Mouse (Mus musculus) v-Abl transformed pro-B cells (cell line): ENCODE measurements around the gene Afmid.

Experiments
- in situ Hi-C, 2 experiments: fragments of 400-800 bp; cut with MboI; formaldehyde crosslinking; loops; one replicate each; pipeline ENCODE4 v1.15.1; 2025; ENCODE audit not compliant: unreplicated experiment in 2 of 2

The Afmid gene

DNA sequence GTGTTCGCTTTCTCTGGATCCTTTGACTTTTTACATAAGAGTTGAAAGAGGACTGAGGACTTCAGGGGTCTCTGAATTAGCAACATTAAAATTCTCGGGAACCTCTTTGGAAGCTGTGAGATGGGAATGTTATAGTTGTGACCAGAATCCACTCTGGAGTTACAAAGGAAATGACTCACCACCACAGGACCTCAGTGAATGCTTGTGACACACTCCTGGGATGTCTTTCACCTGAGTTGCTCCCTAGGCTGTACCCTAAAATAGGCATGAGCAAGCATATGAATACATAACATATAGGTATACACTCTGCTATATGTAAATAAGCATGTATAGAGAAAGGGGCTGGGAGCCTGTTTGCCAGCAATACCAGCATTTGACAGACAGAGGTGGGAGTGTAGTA lies 17.7 kb downstream of the Afmid start:
- in situ Hi-C loops: loop anchor here in 1 of 2 experiments (25.0 kb wide), 2 partner anchors 756 to 981 kb away; partner anchors contain the start of genes Mfsd11 and Srsf2

DNA sequence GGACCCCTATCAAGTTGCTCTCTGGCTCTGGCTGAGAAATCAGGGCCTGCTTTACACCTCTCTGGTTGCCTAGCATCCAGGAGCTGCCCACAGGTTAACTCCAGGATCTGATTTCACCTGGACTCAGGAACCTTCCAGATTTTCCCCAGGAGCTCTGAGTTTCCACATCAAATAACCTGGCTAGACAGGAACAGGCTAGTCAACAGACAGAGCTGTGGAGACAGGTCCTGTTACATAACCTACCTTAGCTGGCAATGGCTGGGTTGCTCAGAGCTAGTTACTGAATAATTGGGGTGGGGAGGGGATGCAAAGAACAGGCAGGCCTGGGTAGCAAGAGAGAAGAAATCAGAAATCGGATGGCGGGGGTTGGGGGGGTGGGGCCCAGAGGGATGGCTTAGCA lies 19.3 kb downstream of the Afmid start:
- in situ Hi-C loops: loop anchor here in 1 of 2 experiments (25.0 kb wide), 2 partner anchors 758 to 983 kb away; partner anchors contain the start of genes Mfsd11 and Srsf2

DNA sequence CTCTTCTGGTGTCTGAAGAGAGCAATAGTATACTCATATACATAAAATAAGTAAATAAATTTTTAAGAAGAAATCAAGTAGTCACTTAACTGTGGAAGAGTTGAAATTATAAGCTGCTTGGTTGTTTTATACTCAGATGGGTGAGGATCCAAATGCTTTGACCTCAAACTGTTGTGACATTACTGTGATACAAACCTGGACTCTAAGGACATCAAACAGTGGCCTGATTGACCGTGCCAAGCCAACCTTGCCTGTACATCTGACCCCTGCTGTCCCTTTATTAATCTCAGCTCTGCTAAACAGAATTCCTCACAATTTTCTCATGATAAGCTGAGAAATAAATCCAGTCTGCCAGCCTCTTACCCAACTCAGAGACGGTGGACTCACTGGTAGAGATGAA lies 19.9 kb downstream of the Afmid start:
- in situ Hi-C loops: loop anchor here in 1 of 2 experiments (25.0 kb wide), 2 partner anchors 758 to 983 kb away; partner anchors contain the start of genes Mfsd11 and Srsf2

DNA sequence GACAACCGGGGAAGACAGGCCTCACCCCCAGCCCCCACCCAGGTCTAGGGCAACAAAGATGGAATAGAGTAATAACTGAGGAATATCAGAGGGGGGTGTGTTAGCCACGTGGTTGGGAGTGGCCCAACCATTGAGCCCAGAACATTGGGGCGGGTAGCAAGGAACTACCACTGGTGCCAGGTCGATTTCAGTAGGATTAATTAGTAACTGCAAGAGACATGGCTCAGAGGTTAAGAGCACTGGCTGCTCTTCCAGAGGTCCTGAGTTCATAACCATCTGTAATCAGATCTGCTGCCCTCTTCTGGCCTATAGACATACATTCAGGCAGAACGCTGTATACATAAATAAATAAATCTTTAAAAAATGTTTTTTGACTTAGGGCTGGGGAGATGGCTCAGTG lies 20.9 kb downstream of the Afmid start:
- in situ Hi-C loops: loop anchor here in 1 of 2 experiments (25.0 kb wide), 2 partner anchors 759 to 984 kb away; partner anchors contain the start of genes Mfsd11 and Srsf2

DNA sequence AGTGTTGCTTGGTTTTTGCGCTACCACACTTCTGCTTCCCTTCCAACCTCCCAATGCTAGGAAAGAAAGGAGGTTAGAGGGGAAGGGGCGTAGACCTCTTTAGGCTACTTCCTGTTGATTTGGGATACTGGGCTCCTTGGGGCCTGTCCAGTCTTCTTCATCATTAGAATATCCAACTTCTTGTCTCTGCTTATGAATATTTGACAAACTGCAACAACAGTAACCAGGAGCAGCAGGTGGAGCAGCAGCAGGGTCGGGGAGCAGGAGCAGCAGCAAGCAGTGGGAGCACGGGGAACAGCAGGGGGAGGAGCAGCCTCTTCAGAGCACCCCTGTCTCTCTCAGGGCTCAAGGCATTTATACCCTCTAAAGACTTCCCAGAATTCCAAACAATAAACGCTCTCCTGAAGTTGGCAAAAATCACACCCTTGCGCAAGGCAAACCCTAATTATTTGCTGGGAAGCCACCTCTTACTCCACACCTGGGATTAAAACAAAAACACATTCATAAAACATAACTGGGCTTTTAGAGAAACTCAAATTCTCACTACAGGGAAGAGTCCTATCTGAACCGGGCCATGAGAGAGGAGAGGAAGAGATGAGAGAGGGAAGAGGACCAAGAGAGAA lies 22.0 kb downstream of the Afmid start:
- in situ Hi-C loops: loop anchor here in 1 of 2 experiments (25.0 kb wide), 2 partner anchors 760 to 985 kb away; partner anchors contain the start of genes Mfsd11 and Srsf2

DNA sequence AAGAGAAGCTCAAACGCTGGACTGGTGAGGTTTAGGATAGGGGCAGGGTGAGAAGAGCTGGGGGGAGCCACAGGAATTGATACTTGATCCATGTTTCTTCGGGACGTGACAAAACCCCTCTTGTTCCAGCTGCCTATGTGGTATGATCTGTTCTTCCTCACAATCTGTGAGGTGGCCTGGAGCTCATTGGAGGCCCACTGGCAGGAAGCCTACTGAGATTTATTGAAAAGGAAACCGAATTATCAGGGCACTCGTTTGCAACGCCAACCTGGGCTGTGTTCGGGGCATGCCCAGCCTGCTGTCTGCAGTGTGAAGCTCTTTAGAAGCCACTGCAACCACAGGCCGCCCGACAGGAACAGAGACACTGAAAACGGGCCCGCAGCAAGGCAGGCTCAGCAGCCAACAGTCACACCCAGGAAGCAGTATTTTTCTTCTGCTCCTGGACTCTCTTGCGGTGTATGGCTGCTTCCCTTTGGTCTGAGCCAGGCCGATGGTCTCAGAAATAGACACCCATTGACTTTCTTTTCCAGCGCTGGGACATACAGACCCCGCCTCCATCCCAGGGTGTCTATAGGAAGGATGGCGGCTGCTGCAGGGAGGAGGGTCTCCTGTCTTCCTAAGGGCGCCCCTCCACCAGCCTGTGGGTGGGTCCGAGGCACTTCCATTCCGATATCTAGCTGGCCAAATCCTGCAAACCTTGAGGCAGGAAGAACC lies 22.7 kb downstream of the Afmid start:
- in situ Hi-C loops: loop anchor here in 1 of 2 experiments (25.0 kb wide), 2 partner anchors 761 to 986 kb away; partner anchors contain the start of genes Mfsd11 and Srsf2

DNA sequence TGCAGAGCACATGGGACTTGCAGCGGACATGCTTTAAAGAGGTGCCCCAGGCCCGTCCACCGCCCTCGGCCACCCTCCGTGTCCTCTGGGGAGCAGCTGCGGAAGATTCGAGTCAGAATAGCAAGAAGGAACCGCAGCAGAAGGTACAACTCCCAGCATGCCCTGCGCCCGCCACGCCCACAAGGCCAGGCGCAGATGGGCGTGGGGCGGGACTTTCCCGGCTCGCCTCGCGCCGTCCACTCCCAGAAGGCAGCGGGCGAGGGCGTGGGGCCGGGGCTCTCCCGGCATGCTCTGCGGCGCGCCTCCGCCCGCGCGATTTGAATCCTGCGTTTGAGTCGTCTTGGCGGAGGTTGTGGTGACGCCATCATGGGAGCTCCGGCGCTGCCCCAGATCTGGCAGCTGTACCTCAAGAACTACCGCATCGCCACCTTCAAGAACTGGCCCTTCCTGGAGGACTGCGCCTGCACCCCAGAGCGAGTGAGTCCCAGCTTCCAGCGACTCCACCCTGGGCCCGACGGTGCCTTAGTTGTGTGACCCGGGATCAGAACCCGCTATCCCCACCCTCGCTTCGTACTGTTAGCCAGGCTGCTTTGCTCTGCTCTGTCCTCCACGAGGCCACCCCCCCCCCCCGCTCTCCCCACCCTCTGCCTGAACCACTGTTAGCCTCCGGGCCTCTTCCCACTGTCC lies 23.4 kb downstream of the Afmid start, which contains the start of gene Birc5:
Gene Birc5 (plus strand): TSS at position 267 of the 687 bp plus-strand sequence.
- in situ Hi-C loops: loop anchor here in 1 of 2 experiments (25.0 kb wide), 2 partner anchors 762 to 987 kb away; partner anchors contain the start of genes Mfsd11 and Srsf2

DNA sequence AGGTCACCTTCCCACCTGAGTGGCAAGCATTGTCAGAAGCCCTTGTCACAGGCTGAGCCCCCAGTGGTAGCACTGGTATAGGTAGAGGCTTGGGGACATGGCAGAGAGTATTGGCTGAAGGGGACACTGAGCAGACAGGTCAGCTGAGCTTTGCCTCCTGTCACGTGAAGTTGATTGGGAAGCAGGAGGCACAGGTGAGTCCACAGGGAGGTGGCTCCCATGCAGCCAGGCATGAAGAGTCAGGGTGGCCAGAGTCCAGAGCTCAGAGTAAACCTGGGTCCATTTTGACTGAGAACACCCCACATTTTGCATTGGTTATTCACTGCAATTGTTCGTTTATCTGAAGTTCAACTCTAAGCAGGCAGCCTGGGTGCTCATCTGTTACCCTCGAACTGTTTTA lies 27.2 kb downstream of the Afmid start:
- in situ Hi-C loops: loop anchor here (25.0 kb wide), 3 partner anchors 409 to 584 kb away; partner anchors contain the start of gene C1qtnf1 (in 1 of the 2)

DNA sequence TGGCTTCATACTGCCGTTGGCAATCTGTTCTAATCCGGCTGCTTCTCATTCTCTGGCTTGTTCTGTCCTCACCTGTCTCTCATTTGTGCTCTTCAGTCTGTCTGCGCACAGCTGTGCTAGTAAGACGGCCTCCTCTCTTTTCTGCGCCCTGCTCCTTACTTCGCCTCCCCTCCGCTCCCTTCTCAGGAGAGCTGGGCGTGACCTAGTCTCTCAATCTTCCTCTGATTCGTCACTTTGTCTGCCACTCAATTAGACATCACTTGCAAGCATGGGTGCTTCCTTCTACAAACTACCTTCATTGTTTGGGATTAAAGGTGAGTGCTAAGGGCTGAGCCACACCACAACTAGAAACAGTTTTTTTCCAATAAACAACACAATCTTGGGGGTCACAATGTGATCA lies 28.5 kb downstream of the Afmid start:
- in situ Hi-C loops: loop anchor here (25.0 kb wide), 3 partner anchors 408 to 583 kb away; partner anchors contain the start of gene C1qtnf1 (in 1 of the 2)

DNA sequence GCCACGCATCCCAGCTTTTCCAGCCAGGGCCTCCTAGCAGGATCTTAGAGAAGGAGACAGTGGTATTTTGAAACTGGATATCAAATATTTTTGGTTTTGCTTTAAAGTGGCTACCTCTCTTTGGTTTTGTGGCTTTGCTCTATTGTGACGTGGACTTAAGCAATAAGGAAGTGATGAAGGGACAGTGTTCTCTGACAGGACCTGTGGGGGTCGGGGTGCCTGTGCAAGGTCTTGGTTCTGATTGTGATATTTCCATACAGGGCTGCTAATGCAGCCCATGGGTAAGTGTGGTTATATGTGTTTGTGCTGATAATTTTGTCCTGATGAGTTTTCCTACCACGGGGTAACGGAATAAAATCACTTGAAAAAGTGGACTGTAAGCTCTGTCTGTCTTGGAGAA lies 29.6 kb downstream of the Afmid start:
- in situ Hi-C loops: loop anchor here (25.0 kb wide), 3 partner anchors 407 to 582 kb away; partner anchors contain the start of gene C1qtnf1 (in 1 of the 2)

DNA sequence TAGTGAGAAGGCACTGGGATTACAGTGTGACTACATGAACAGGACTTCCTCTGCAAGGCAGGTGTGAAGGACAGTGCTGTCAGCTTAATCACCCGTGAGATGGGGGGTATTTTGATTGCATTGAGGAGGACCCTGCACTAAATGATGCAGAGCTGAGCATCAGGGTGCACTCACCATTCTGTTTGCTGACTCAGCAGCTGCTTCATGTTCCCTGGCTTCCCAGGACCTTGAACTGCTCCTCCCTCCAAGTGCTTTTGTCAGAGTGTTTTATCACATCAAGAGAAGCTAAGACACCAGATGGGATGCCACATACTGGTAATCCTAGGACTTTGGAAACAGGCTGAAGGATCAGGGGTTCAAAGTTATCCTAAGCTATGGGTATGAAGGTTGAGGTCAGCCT lies 30.3 kb downstream of the Afmid start:
- in situ Hi-C loops: loop anchor here (25.0 kb wide), 3 partner anchors 406 to 581 kb away; partner anchors contain the start of gene C1qtnf1 (in 1 of the 2)

DNA sequence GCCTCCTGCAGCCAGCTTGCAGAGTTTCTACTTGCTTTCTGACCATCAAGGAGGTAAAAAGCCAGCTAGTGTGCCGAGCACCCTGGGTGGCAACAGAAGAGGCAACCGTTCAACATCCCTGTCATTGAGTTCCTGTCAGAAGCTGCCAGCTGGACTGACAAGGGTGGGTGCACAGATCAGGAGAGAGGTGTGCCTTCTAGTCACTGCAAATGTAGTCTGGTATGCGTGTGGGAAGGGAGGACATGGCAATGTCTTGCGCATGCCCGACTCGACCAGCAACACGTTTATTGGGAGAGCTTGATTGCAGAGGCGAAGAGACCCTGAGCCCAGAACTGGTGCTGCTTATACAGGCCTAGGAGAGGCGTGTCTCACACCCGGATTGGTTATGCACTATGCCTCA lies 31.7 kb downstream of the Afmid start:
- in situ Hi-C loops: loop anchor here (25.0 kb wide), 3 partner anchors 405 to 580 kb away; partner anchors contain the start of gene C1qtnf1 (in 1 of the 2)

DNA sequence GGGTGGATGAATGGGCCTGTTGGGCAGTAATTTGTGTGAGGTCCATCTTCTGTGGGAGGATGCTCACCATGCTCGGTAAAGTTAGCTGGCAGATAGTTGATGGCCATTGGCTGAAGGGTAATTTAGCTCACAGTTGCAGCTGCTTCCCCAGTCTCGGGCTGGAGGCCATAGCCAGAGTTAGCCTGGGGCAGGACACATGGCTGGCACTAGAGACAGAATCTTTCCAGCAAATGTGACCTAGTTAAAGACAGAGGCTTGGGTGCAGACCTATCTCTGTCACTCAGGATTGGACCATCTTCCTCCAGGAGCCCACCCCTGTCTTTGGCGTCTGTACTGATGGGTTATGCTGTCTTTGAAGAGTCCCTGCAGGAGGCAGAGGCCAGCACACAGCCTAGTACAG lies 32.7 kb downstream of the Afmid start:
- in situ Hi-C loops: loop anchor here (25.0 kb wide), 3 partner anchors 404 to 579 kb away; partner anchors contain the start of gene C1qtnf1 (in 1 of the 2)

DNA sequence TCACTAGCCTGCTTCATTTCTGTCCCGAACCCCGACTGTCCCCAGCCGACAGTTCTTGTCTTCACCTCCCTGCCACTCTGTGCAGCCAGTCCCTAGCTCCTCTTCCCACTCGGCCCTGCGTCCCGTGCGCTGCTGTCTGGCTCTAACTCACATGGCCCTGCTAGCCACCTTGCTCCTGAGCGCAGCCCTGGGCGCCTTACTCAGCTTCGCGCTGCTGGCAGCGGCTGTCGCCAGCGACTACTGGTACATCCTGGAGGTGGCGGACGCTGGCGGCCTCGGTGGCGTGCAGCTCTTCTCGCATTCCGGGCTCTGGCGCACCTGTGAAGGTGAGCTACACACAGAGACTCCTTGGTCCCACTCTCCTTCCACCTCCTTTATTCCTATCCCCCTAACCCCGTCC lies 34.9 kb downstream of the Afmid start, which contains the start of gene Tmem235:
Gene Tmem235 (plus strand): TSS at position 152 of the 400 bp plus-strand sequence.
- in situ Hi-C loops: loop anchor here (25.0 kb wide), 3 partner anchors 402 to 577 kb away; partner anchors contain the start of gene C1qtnf1 (in 1 of the 2)

DNA sequence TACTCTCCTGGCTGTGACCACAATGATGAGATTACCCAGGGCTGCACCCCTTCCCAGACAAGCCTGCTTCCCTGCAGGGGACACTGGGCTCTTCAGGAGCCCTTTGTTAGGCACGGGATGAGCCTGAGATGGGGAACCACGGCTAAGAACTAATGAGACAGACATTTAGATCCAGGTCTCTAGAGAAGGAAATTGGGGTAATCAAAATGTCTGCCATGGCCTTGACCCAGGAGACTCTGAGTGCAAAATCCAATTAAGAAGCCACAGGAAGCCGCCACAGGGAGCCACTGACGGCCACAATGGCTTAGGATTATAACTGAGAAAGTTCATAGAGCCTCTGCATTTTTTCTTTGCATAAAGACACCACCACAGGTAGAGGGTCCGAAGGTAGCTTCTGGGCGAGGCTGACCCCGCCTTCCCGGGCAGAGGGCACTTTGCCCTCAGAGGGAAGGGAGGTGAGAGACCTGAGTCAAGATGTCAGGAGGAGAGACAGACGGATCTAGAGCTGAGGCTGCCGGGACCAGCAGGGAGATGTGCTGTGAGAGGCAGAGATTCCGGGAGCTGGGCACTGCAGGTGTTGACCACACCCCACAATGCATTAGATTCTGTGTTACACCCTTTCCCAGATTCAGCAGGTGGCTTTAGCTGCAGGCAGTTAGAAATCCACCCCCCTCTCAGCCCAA lies 37.6 kb downstream of the Afmid start:
- in situ Hi-C loops: loop anchor here (25.0 kb wide), 3 partner anchors 399 to 574 kb away; partner anchors contain the start of gene C1qtnf1 (in 1 of the 2)

DNA sequence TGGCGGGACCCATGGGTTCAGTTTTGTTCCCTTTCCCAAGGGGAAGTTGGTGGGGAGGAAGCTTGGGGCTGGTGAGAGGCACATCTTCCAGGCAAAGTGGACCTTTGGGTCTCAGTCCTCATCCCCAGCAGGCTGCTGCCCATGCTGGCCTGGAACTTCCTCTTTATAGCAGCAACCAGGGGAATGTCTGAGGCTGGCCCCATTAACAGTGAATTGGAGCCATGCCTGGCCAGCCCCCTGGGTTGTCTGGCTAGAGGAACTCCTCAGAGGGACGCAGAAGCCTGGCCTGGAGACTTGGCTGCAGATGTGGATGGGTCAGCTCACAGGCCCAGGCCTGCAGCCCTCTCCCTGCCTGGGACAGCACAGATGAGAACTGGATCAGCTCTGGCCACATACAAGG lies 39.1 kb downstream of the Afmid start:
- in situ Hi-C loops: loop anchor here (25.0 kb wide), 3 partner anchors 397 to 572 kb away; partner anchors contain the start of gene C1qtnf1 (in 1 of the 2)

DNA sequence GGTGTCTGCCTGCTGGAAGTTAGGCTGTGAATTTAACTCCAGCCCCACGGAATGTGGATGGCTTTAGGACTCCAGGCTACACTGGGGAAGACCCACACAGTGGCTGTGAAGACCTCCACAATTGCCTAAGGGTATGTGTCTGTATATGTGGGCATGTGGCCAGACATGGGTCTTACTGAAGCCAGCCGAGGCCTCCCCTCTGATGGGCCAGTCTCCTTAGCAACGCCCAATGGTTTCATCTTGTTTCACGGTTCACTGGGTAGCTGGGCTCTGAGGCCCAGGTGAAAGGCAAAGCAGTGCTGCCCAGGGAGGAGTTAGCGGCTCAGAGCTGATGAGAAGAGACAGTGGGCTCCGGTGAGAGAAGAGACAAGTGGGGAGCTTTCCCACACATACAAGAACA lies 40.3 kb downstream of the Afmid start:
- in situ Hi-C loops: loop anchor here (25.0 kb wide), 3 partner anchors 396 to 571 kb away; partner anchors contain the start of gene C1qtnf1 (in 1 of the 2)

DNA sequence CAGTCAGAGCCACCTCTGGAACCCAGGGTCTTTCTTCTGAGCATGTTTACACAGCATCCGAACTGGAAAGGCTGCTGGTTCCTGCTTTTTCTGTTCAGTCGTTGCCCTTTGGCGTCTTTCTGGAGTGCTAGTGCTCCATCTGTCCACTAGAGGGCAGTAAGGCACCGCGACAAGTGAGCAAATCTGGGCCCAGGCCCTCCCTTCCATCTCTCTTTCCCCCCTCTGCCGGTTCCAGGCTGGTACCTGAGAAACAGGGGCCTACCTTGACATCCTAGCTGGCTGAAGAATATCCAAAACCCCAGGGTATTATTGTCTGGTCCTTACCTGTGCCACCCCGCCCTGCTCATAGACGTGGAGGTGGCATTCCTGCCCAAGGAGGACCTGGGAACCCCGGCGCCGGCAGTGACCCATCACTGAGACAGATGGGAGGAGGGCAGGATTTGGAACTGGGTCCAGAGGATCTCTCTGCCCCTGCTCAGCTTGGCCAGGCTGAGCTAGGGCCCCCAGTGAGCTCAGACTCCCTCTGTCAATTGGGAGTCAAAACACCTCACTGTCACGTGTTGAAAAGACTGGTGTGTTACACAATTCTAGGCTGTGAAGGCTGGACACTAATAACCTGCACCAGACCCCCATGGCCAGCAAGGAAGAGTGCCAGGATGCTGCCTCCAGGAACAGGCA lies 45.1 kb downstream of the Afmid start:
- in situ Hi-C loops: loop anchor here (5.0 to 25.0 kb wide), 9 partner anchors 94 to 566 kb away; partner anchors contain the start of gene C1qtnf1 (in 1 of the 2)
